Mouse (Mus musculus): ENCODE results near the gene H2-T3.
"Not testable (repeated sequence)": the region's sequence is repeated elsewhere in the genome, so short reads cannot be mapped to it uniquely, and the experiment has no call there.

DNA sequence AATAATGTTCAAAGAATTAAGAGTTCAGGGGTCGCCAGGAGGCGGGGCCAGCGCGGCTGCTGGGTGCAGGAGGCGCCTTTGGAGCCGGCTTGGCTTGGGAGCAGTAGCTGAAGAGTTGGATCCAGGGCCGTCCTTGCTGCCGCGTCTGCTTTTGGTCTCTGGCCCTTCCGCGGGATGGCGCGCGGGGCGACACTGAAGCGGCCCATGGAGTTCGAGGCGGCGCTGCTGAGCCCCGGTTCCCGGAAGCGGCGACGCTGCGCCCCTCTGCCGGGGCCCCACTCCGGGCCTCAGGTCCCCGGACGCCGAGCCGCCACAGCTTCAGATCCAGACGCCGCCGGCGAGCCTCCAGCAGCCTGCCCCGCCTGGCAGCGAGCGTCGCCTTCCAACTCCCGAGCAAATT is 11.1 kb downstream of the H2-T3 start:
- not testable (repeated sequence) for TF ChIP-seq GATA1, TAL1 (IDR thresholded peaks at IDR 0.05; ENCODE audit: low read length)
